Mouse (Mus musculus) common myeloid progenitor, adult 5-6 weeks (primary cell): ENCODE measurements at regions not wholly inside any gene's neighbourhood (a gene's known extent, or its start where the extent isn't known, plus 50 kb on each side); places are given as distances from the start of the nearest gene placed in this dataset.

Experiments used
- ATAC-seq: replicated peaks from 2 replicates; pipeline ENCODE4 v1.8.0; 2016; ENCODE audit warnings: low read depth, mild to moderate bottlenecking, moderate TSS enrichment, inconsistent platforms; ENCODE audit not compliant: poor library complexity, severe bottlenecking

GRCm38 (mm10) chr12:94424340-94424981 is 1267.6 kb upstream of the Flrt2 start:
- ATAC-seq, result no peak

- no peak for ATAC-seq
These were observed 1242.5 kb upstream of the Flrt2 start for GRCm38 (mm10) chr12:94449517-94449916.

DNA sequence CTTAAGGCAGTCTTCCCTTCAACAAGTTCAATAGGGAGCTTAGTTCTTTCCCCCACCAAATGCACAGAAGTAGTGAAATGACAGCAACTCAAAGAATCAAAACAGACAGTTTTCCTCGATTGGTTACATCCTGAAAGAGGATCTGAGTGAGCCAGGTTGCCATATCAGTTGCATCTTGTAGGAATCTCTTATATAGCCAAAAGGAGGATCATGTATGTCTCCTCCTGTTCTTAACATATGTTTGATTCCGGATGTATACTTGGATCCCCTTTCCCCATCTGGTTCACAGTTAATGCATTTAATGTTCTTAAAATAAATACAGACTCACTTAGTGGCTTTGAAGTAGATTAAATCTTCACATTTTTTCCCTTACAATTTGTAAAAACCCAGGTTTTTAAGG is 1224.0 kb upstream of the Flrt2 start:
- no peak for ATAC-seq

DNA sequence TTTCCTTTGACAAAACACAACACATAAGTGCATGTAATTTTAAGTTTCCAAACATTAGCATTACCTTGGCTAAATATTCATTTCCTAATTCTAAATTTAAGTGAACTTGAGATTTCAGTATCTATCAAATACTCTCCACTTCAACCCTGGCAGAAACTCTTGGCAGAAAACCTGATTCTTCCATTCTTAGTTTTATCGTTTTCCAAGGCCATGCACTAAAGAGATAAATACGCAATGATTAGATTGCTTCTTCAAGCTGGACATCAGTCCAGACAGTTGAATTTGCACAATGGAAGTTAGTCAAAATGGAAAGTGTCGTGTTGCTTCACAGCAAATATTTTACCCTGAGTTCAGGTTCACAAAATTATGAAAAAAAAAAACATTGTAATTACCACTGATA is 1223.4 kb upstream of the Flrt2 start:
- ATAC-seq, result no peak

DNA sequence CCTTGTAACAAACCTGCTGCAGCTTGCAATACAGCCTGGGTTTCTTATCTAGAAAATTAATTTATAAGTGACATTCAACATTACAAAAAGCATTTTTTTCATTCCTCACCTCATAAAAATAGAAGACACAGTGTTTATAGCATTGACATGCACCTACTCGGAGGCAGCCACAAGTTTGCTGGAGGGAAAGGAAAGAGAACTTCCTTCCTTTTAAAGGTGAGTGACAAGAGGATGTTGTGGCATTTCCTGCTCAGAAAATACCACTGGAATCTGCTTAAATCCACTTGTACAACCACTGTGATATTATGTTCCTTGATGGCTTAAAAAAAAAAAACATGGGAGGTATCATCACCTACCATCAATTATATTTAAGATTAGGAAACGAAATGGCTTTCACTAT is 1222.2 kb upstream of the Flrt2 start:
- ATAC-seq, result no peak

- no peak for ATAC-seq
These were observed 1221.0 kb upstream of the Flrt2 start for GRCm38 (mm10) chr12:94470981-94471380.

- ATAC-seq, result no peak
These were observed 1203.3 kb upstream of the Flrt2 start for GRCm38 (mm10) chr12:94488721-94489120.

DNA sequence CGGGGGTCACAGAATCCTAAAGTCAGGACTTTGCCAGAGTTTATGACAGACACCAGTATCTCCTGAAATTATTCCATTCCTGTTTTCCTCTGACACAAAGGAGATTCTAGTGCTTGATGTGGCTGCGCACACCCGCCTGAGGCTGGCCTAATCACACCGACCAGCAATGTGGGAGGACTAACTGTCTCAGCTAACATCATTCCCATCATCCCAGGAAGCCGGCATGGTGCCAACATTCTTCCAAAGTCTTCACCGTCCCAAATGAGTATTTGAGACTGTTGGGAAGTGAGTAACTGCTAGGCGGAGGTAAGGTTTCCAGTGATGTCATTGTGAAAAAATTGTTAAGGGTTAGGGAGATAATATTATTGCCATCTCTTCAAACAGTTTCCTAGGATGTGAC is 1183.9 kb upstream of the Flrt2 start:
- ATAC-seq, result no peak

GRCm38 (mm10) chr12:94509855-94510254 is 1182.2 kb upstream of the Flrt2 start:
- no peak for ATAC-seq

DNA sequence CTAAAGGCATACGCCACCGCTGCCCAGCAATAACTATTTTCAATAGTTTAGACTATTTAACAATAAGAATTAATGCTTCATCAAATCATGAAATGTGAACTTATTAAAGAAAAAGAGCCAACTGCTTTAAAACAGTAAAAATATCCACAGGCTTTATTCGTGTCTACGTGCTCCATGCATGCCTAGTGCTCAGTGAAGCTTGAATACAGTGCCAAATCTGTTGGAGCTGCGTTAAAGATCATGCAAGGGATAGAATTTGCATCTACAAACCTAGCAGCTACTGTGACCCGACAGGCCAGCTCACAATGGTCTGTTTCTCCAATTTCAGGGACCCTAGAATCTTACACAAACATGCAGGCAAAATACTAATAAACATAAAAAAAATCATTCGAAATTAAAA is 1147.3 kb upstream of the Flrt2 start:
- ATAC-seq, result no peak

- ATAC-seq, result no peak
These were observed 1131.4 kb upstream of the Flrt2 start for GRCm38 (mm10) chr12:94560374-94561194.

GRCm38 (mm10) chr12:94574981-94575380 is 1117.0 kb upstream of the Flrt2 start:
- ATAC-seq, result no peak

DNA sequence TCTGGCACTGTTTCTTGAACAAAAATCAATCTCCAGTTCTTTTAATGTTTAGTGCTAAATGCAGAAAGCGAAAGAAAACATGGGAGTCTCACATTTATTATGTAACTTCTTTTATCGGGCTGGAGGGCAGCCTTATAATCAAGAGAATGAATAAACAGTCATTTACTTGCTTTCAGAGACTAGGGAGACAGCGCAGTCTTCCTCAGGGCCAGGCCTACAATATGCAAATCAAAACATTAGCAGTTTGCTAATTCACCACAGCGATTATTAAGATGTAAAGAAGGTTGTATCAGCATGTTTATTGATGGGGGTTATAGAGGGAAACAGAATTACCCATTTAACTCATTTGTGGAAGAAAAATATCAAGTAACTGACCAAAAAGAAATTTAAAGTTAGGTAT is 1111.7 kb upstream of the Flrt2 start:
- ATAC-seq, result no peak

GRCm38 (mm10) chr12:94584309-94584708 is 1107.7 kb upstream of the Flrt2 start:
- no peak for ATAC-seq

- ATAC-seq, result no peak
These were observed 1105.0 kb upstream of the Flrt2 start for GRCm38 (mm10) chr12:94587031-94587430.

DNA sequence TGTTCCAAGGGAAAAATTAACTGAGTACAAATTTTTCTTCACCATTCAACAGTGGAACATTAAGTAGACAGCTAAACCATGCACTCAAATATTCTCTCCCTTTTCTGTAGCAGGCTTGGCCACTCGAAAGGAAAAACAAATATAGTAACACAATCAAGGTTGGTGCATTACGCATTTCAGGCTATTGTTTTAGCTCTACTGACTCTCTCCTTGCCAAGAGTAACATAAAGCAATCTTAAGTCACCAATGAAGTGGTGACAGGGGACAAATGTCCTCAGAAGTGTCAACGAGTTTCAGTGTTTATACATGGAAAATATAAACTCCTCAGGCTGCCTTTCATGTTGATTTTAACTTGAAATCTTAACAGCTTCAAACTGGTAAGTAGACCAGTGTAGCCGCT is 1103.4 kb upstream of the Flrt2 start:
- no peak for ATAC-seq

DNA sequence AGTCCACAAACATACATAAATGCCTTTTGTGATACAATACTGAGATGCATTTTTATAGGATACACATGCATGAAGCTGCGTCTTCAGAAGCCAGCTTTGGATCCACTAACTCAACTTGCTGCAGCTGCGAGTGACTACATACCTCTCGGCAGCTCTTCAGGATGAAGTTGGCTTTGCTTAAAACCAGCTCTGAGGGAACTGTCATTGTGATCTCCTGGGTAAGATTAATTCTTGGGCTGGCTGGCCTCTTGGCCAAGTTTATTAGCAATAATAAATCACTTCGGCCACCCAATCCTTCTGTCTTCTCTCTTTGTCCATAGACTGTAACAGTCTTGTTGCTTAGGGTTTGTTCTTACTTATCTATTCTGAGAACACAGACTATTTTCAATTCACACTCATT is 1103.0 kb upstream of the Flrt2 start:
- no peak for ATAC-seq

DNA sequence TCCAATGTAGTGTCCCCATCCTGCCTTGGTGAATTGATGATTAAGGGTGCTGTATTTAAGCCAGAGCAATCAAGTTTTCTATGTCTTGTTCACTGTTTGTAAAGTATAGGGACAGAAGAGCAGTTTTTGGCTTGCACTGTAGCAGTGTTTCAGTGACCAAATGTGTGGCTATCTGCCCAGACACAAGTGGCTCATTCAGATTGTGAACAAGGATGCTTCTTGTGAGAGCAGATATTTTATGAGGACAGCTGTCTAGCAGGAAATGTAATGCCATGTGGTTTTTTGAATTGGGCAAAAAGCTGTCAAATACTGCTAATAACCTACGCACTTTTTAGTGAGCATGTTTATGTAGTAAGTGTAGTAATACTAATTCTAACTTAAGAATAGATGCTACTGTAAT is 1086.5 kb upstream of the Flrt2 start:
- no peak for ATAC-seq

DNA sequence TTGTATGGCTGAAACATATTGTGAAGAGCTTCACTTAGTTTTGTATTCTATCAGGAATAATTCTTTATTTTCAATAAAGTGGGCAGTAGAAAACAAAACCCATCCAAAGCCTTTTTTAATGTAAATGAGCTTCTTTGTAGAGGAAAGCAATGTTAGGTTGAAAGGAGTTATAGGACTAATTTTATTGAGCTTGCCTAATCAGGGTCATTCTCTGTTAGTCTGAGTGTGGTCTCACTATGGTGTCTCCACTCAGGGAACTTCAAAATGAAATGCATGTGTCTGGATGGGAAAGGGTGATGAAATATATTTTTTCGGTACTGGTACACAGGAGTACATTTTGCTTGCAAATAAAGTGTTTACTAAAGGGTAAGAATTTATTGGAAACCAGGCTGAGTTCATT is 1055.5 kb upstream of the Flrt2 start:
- ATAC-seq, result no peak

- no peak for ATAC-seq
These were observed 1051.9 kb upstream of the Flrt2 start for GRCm38 (mm10) chr12:94640153-94640552.

- ATAC-seq, result no peak
These were observed 1046.7 kb upstream of the Flrt2 start for GRCm38 (mm10) chr12:94645302-94645701.

- ATAC-seq, result no peak
These were observed 1022.0 kb upstream of the Flrt2 start for GRCm38 (mm10) chr12:94670035-94670434.
